Mouse (Mus musculus) cerebellum, adult 2 months (tissue): Measurements from ENCODE around the gene Rin3.

Source experiments
- CTCF ChIP-seq: fragments of 200-500 bp; IDR thresholded peaks from 2 replicates; pipeline ENCODE4 v1.5.1; 2011; ENCODE audit warnings: low read depth, mild to moderate bottlenecking, control low read depth, low read length, moderate library complexity, borderline replicate concordance; ENCODE audit not compliant: insufficient read depth
- POLR2A ChIP-seq: fragments of 200-500 bp; IDR thresholded peaks from 2 replicates; pipeline ENCODE4 v1.6.1; 2011; ENCODE audit warnings: low read length, control low read depth, borderline replicate concordance; ENCODE audit not compliant: insufficient read depth

GRCm38 (mm10) chr12:102301585-102301984, 18.7 kb downstream of the Rin3 start:
- TF ChIP-seq POLR2A, result no peak
- no peak for TF ChIP-seq CTCF
